Mouse (Mus musculus): Measurements from ENCODE around the gene Fam173a. TPM values are rescaled to one million over a fixed set of nuclear protein-coding genes. Genes with fewer than 3 reads are reported as not detected.

Gene Fam173a
- polyA plus RNA-seq, 1 experiment from 2014 or later: 91.8 TPM

GRCm38 (mm10) chr17:25781339-25781738 is 11.4 kb downstream of the Fam173a start:
- Histone ChIP-seq H3K4me3 (ENCODE audit: low read depth, low read length) (no peak overlapping the region), H3K9ac (ENCODE audit: low read depth, low read length) (no peak overlapping the region), H3K27ac (ENCODE audit: low read length) (no peak overlapping the region), H3K27me3 (ENCODE audit: control insufficient read depth, insufficient read depth, low read depth, low read length) (no peaks in the 10 kb centered on the region), H3K9me3 (replicated peaks; ENCODE audit: control insufficient read depth, low read length, poor library complexity, severe bottlenecking) (no peaks in the 10 kb centered on the region), H3K4me2 (ENCODE audit: low read length) (no peak overlapping the region), H3K36me3 (ENCODE audit: control insufficient read depth, insufficient read depth, low read length) (peaks cover 22% of the 10 kb centered on the region), H3K4me1 (ENCODE audit: control insufficient read depth, insufficient read depth, low read length) (peaks cover 17% of the 10 kb centered on the region)
- 76% methylated on average over 6 of the region's 6 CpGs for WGBS
- no peak for ATAC-seq

- ATAC-seq: no peak
- H3K9me3 ChIP-seq (replicated peaks; ENCODE audit: control insufficient read depth, low read length, poor library complexity, severe bottlenecking): no peaks in the 10 kb centered on the region
- WGBS: 96% methylated on average over 5 of the region's 5 CpGs
Observed at GRCm38 (mm10) chr17:25777948-25778347, 14.8 kb downstream of the Fam173a start.

GRCm38 (mm10) chr17:25775318-25776062 is 17.2 kb downstream of the Fam173a start:
- Histone ChIP-seq H3K9me3 (replicated peaks; ENCODE audit: control insufficient read depth, low read length, poor library complexity, severe bottlenecking) (no peaks in the 10 kb centered on the region), H3K4me2 (ENCODE audit: low read length) (no peak overlapping the region), H3K9ac (ENCODE audit: low read depth, low read length) (no peak overlapping the region), H3K4me3 (ENCODE audit: low read depth, low read length) (no peak overlapping the region), H3K4me1 (ENCODE audit: control insufficient read depth, insufficient read depth, low read length) (peaks cover 14% of the 10 kb centered on the region), H3K27ac (ENCODE audit: low read length) (no peak overlapping the region), H3K27me3 (ENCODE audit: control insufficient read depth, insufficient read depth, low read depth, low read length) (no peaks in the 10 kb centered on the region), H3K36me3 (ENCODE audit: control insufficient read depth, insufficient read depth, low read length) (peaks cover 6% of the 10 kb centered on the region; the same call in 1 of the 2 replicates)
- no peak for ATAC-seq
- WGBS: 77% methylated on average over 10 of the region's 10 CpGs

More at GRCm38 (mm10) chr17:25777948-25778347, 14.8 kb downstream of the Fam173a start:
- Histone ChIP-seq H3K4me3 (ENCODE audit: low read depth, low read length) (no peak overlapping the region), H3K27ac (ENCODE audit: low read length) (no peak overlapping the region), H3K27me3 (ENCODE audit: control insufficient read depth, insufficient read depth, low read depth, low read length) (no peaks in the 10 kb centered on the region), H3K4me2 (ENCODE audit: low read length) (no peak overlapping the region), H3K36me3 (ENCODE audit: control insufficient read depth, insufficient read depth, low read length) (peaks cover 21% of the 10 kb centered on the region), H3K4me1 (ENCODE audit: control insufficient read depth, insufficient read depth, low read length) (peaks cover 14% of the 10 kb centered on the region), H3K9ac (ENCODE audit: low read depth, low read length) (no peak overlapping the region)

GRCm38 (mm10) chr17:25773549-25774120 is 19.1 kb downstream of the Fam173a start, which contains the start of gene Narfl:
Narfl (plus strand) TSS chr17:25773776.
- peaks cover 14% of the 10 kb centered on the region for H3K4me1 ChIP-seq (ENCODE audit: control insufficient read depth, insufficient read depth, low read length)
- peak within 1 kb of the TSS; percentile 88 for H3K4me2 ChIP-seq (ENCODE audit: low read length)
- no peaks in the 10 kb centered on the region for H3K9me3 ChIP-seq (replicated peaks; ENCODE audit: control insufficient read depth, low read length, poor library complexity, severe bottlenecking)
- H3K36me3 ChIP-seq (ENCODE audit: control insufficient read depth, insufficient read depth, low read length): peaks cover 6% of the 10 kb centered on the region; the same call in 1 of the 2 replicates
- no peak within 1 kb of the TSS for H3K27ac ChIP-seq (ENCODE audit: low read length)
- H3K9ac ChIP-seq (ENCODE audit: low read depth, low read length): peak within 1 kb of the TSS; percentile 84
- ATAC-seq: peak; percentile 84
- WGBS: under 1% methylated on average over 37 of the region's 37 CpGs
- peak within 1 kb of the TSS; percentile 83 for H3K4me3 ChIP-seq (ENCODE audit: low read depth, low read length)
- H3K27me3 ChIP-seq (ENCODE audit: control insufficient read depth, insufficient read depth, low read depth, low read length): no peaks in the 10 kb centered on the region

- peaks cover 7% of the 10 kb centered on the region for H3K4me1 ChIP-seq (ENCODE audit: control insufficient read depth, insufficient read depth, low read length)
- no peak overlapping the region for H3K9ac ChIP-seq (ENCODE audit: low read depth, low read length)
- H3K27ac ChIP-seq (ENCODE audit: low read length): no peak overlapping the region
- H3K4me2 ChIP-seq (ENCODE audit: low read length): no peak overlapping the region
- no peaks in the 10 kb centered on the region for H3K9me3 ChIP-seq (replicated peaks; ENCODE audit: control insufficient read depth, low read length, poor library complexity, severe bottlenecking)
- no peaks in the 10 kb centered on the region for H3K27me3 ChIP-seq (ENCODE audit: control insufficient read depth, insufficient read depth, low read depth, low read length)
- no peak for ATAC-seq
- WGBS: 62% methylated on average over 7 of the region's 9 CpGs
- H3K36me3 ChIP-seq (ENCODE audit: control insufficient read depth, insufficient read depth, low read length): no peaks in the 10 kb centered on the region
- H3K4me3 ChIP-seq (ENCODE audit: low read depth, low read length): no peak overlapping the region
Observed at GRCm38 (mm10) chr17:25769331-25769730, 23.4 kb downstream of the Fam173a start.

- no peak overlapping the region for H3K9ac ChIP-seq (ENCODE audit: low read depth, low read length)
- ATAC-seq: no peak
- no peak overlapping the region for H3K27ac ChIP-seq (ENCODE audit: low read length)
- no peaks in the 10 kb centered on the region for H3K9me3 ChIP-seq (replicated peaks; ENCODE audit: control insufficient read depth, low read length, poor library complexity, severe bottlenecking)
- H3K4me2 ChIP-seq (ENCODE audit: low read length): no peak overlapping the region
- 36% methylated on average over 5 of the region's 5 CpGs for WGBS
- H3K4me3 ChIP-seq (ENCODE audit: low read depth, low read length): no peak overlapping the region
- no peaks in the 10 kb centered on the region for H3K4me1 ChIP-seq (ENCODE audit: control insufficient read depth, insufficient read depth, low read length)
- no peaks in the 10 kb centered on the region for H3K36me3 ChIP-seq (ENCODE audit: control insufficient read depth, insufficient read depth, low read length)
- H3K27me3 ChIP-seq (ENCODE audit: control insufficient read depth, insufficient read depth, low read depth, low read length): no peaks in the 10 kb centered on the region
Observed at GRCm38 (mm10) chr17:25765886-25766285, 26.8 kb downstream of the Fam173a start.

GRCm38 (mm10) chr17:25762591-25762990 is 30.1 kb downstream of the Fam173a start:
- no peaks in the 10 kb centered on the region for H3K36me3 ChIP-seq (ENCODE audit: control insufficient read depth, insufficient read depth, low read length)
- H3K9ac ChIP-seq (ENCODE audit: low read depth, low read length): no peak overlapping the region
- no peak overlapping the region for H3K4me3 ChIP-seq (ENCODE audit: low read depth, low read length)
- peaks cover 3% of the 10 kb centered on the region; the same call in 1 of the 2 replicates for H3K27me3 ChIP-seq (ENCODE audit: control insufficient read depth, insufficient read depth, low read depth, low read length)
- no peak for ATAC-seq
- no peaks in the 10 kb centered on the region for H3K9me3 ChIP-seq (replicated peaks; ENCODE audit: control insufficient read depth, low read length, poor library complexity, severe bottlenecking)
- WGBS: 17% methylated on average over 3 of the region's 3 CpGs
- H3K4me1 ChIP-seq (ENCODE audit: control insufficient read depth, insufficient read depth, low read length): no peaks in the 10 kb centered on the region
- no peak overlapping the region for H3K4me2 ChIP-seq (ENCODE audit: low read length)
- no peak overlapping the region for H3K27ac ChIP-seq (ENCODE audit: low read length)

- Histone ChIP-seq H3K4me1 (ENCODE audit: control insufficient read depth, insufficient read depth, low read length) (no peaks in the 10 kb centered on the region), H3K9ac (ENCODE audit: low read depth, low read length) (no peak overlapping the region), H3K9me3 (replicated peaks; ENCODE audit: control insufficient read depth, low read length, poor library complexity, severe bottlenecking) (no peaks in the 10 kb centered on the region), H3K27ac (ENCODE audit: low read length) (no peak overlapping the region), H3K4me3 (ENCODE audit: low read depth, low read length) (no peak overlapping the region), H3K27me3 (ENCODE audit: control insufficient read depth, insufficient read depth, low read depth, low read length) (peaks cover 3% of the 10 kb centered on the region; the same call in 1 of the 2 replicates), H3K4me2 (ENCODE audit: low read length) (no peak overlapping the region), H3K36me3 (ENCODE audit: control insufficient read depth, insufficient read depth, low read length) (no peaks in the 10 kb centered on the region)
- WGBS: 27% methylated on average over 4 of the region's 4 CpGs
- no peak for ATAC-seq
Observed at GRCm38 (mm10) chr17:25761561-25761970, 31.1 kb downstream of the Fam173a start.

GRCm38 (mm10) chr17:25760148-25760547 is 32.6 kb downstream of the Fam173a start:
- ATAC-seq: no peak
- Histone ChIP-seq H3K27ac (ENCODE audit: low read length) (no peak overlapping the region), H3K36me3 (ENCODE audit: control insufficient read depth, insufficient read depth, low read length) (no peaks in the 10 kb centered on the region), H3K4me1 (ENCODE audit: control insufficient read depth, insufficient read depth, low read length) (no peaks in the 10 kb centered on the region), H3K9ac (ENCODE audit: low read depth, low read length) (no peak overlapping the region), H3K4me3 (ENCODE audit: low read depth, low read length) (no peak overlapping the region), H3K4me2 (ENCODE audit: low read length) (no peak overlapping the region), H3K27me3 (ENCODE audit: control insufficient read depth, insufficient read depth, low read depth, low read length) (peaks cover 3% of the 10 kb centered on the region; the same call in 1 of the 2 replicates), H3K9me3 (replicated peaks; ENCODE audit: control insufficient read depth, low read length, poor library complexity, severe bottlenecking) (no peaks in the 10 kb centered on the region)
- WGBS: 80% methylated on average over 8 of the region's 8 CpGs

All from midbrain, embryonic 16.5 days (tissue).